Mouse (Mus musculus) hindbrain, postnatal 0 days (tissue): ENCODE data around the gene Mtfr1l. TPM values are rescaled to one million over a fixed set of nuclear protein-coding genes. Genes with fewer than 3 reads are reported as not detected.
"Not testable (repeated sequence)": the region's sequence is repeated elsewhere in the genome, so short reads cannot be mapped to it uniquely, and the experiment has no call there.

Experiments used
- ATAC-seq: fragments of 200-750 bp; cut with Nextera tagmentation; 2 replicates; pipeline ENCODE4 v1.8.0; 2017; ENCODE audit warnings: mild to moderate bottlenecking, moderate TSS enrichment, moderate library complexity
- DNase-seq: peaks from one replicate; pipeline ENCODE4 v3.0.0-alpha.2; 2015; ENCODE audit warnings: low spot score
- H3K27ac ChIP-seq: fragments of 300-500 bp; sonication (generic); 2 replicates; pipeline ENCODE4 v1.5.1; 2014; ENCODE audit warnings: mild to moderate bottlenecking
- H3K27me3 ChIP-seq: fragments of 300-500 bp; sonication (generic); 2 replicates; pipeline ENCODE4 v1.6.1; 2014; ENCODE audit warnings: low read length, mixed read lengths; ENCODE audit not compliant: insufficient read depth
- H3K36me3 ChIP-seq: fragments of 300-500 bp; sonication (generic); 2 replicates; pipeline ENCODE4 v1.6.1; 2014; ENCODE audit warnings: low read length, mixed read lengths; ENCODE audit not compliant: insufficient read depth
- H3K4me1 ChIP-seq: fragments of 300-500 bp; sonication (generic); 2 replicates; pipeline ENCODE4 v1.6.1; 2014; ENCODE audit warnings: antibody characterized with exemption, low read length, mixed read lengths; ENCODE audit not compliant: insufficient read depth
- H3K4me2 ChIP-seq: fragments of 300-500 bp; sonication (generic); 2 replicates; pipeline ENCODE4 v1.6.1; 2014; ENCODE audit warnings: low read depth, mild to moderate bottlenecking, low read length, moderate library complexity, mixed read lengths
- H3K4me3 ChIP-seq: fragments of 300-500 bp; sonication (generic); 2 replicates; pipeline ENCODE4 v1.5.1; 2014; ENCODE audit warnings: low read length
- H3K9ac ChIP-seq: fragments of 300-500 bp; sonication (generic); replicated peaks from 2 replicates; pipeline ENCODE4 v1.6.1; 2014; ENCODE audit warnings: mild to moderate bottlenecking, low read length, moderate library complexity, mixed read lengths
- H3K9me3 ChIP-seq: fragments of 300-500 bp; sonication (generic); 2 replicates; pipeline ENCODE4 v1.6.1; 2016; ENCODE audit warnings: low read length, mixed read lengths
- CTCF ChIP-seq: IDR thresholded peaks from 2 replicates; pipeline ENCODE4 v1.5.1; 2016; ENCODE audit warnings: antibody characterized with exemption, control low read depth, low read depth
- WGBS: fragments of 180-500 bp; shearing (Covaris S2); extraction: QIAGEN DNeasy Blood & Tissue Kit; methylation state at CpG from one replicate; pipeline ENCODE4 v1.1.7; 2014; 5-methylcytosine and 5-hydroxymethylcytosine counted together
- polyA plus RNA-seq: library from polyadenylated mRNA; unstranded; fragments of >200 nt; fragmentation: Nextera tagmentation; extraction: Ambion mirVana; gene quantifications from 2 replicates; pipeline ENCODE4 v1.2.1, GENCODE M21; 2015
- total RNA-seq: library from RNA; depleted of rRNA; stranded (reverse); fragments of >200 nt; gene quantifications from 2 replicates; pipeline ENCODE4 v1.2.3, GENCODE M21; 2014

Gene Mtfr1l
- total and polyA plus RNA-seq, 2 experiments from 2014 or later = 133 to 182 TPM

GRCm38 (mm10) chr4:134494780-134495545 is 40.2 kb downstream of the Mtfr1l start:
- DNase-seq = no peak
- H3K4me3 ChIP-seq = no peak overlapping the region
- TF ChIP-seq CTCF = no peak
- H3K9me3 ChIP-seq = no peaks in the 10 kb centered on the region
- WGBS = 57% methylated on average over 16 of the region's 16 CpGs
- ATAC-seq = no peak
- H3K27me3 ChIP-seq = no peaks in the 10 kb centered on the region
- no peaks in the 10 kb centered on the region for H3K36me3 ChIP-seq
- no peak overlapping the region for H3K9ac ChIP-seq
- H3K27ac ChIP-seq = peak overlapping the region; percentile 87; the same call in 1 of the 2 replicates
- peaks cover 22% of the 10 kb centered on the region; the same call in 1 of the 2 replicates for H3K4me1 ChIP-seq
- no peak overlapping the region for H3K4me2 ChIP-seq

- not testable (repeated sequence) for H3K4me2 ChIP-seq, H3K36me3 ChIP-seq, H3K9me3 ChIP-seq, H3K4me3 ChIP-seq, H3K27me3 ChIP-seq, ATAC-seq, H3K27ac ChIP-seq, DNase-seq, H3K9ac ChIP-seq
- 93% methylated on average over 6 of the region's 6 CpGs for WGBS
- peaks cover 22% of the 10 kb centered on the region; the same call in 1 of the 2 replicates for H3K4me1 ChIP-seq
Measured at GRCm38 (mm10) chr4:134494161-134494560, 41.0 kb downstream of the Mtfr1l start.

- DNase-seq = no peak
Measured at GRCm38 (mm10) chr4:134491716-134492115, 43.5 kb downstream of the Mtfr1l start.

DNA sequence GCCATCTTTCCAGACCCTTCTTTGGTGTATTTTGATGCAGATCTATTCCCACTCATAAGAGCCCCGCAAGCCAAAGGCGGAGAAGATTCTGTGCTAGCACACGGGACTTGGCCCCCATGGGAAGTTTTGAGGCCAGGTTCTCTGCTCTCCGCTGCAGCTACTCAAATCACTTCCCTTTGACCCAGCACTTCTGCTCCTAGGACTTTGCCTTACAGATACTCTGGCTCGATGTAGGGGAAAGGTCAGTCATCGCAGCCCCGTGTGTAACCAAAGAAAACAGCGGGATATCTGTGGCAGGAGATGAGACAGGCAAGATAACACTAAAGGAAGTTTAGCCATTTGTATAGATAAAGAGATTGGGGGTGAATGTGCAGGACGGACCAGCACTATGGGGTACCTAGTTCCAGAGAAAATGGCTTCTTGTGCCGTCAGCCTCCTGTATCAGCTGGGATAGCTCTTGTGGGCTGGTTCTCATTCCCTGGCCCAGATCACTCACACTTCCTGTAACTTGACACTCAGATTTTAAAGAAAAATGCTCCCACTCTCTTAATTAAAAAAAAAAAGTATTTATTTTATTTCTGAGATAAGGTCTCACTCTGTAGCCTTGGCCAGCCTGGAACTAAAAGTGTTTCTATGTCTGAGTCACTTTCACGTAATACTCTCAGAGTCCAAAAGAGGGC is 45.1 kb downstream of the Mtfr1l start:
- no peaks in the 10 kb centered on the region for H3K36me3 ChIP-seq
- no peak overlapping the region for H3K27ac ChIP-seq
- DNase-seq = no peak
- TF ChIP-seq CTCF = no peak
- no peak overlapping the region for H3K9ac ChIP-seq
- no peak overlapping the region for H3K4me3 ChIP-seq
- peaks cover 4% of the 10 kb centered on the region; the same call in 1 of the 2 replicates for H3K4me1 ChIP-seq
- no peaks in the 10 kb centered on the region for H3K27me3 ChIP-seq
- WGBS = 82% methylated on average over 11 of the region's 11 CpGs
- H3K9me3 ChIP-seq = no peaks in the 10 kb centered on the region
- H3K4me2 ChIP-seq = no peak overlapping the region
- no peak for ATAC-seq

More at GRCm38 (mm10) chr4:134491716-134492115, 43.5 kb downstream of the Mtfr1l start:
- Histone ChIP-seq H3K9ac (no peak overlapping the region), H3K4me1 (peaks cover 15% of the 10 kb centered on the region; the same call in 1 of the 2 replicates), H3K27ac (no peak overlapping the region), H3K4me2 (no peak overlapping the region), H3K27me3 (no peaks in the 10 kb centered on the region), H3K36me3 (no peaks in the 10 kb centered on the region), H3K9me3 (no peaks in the 10 kb centered on the region), H3K4me3 (no peak overlapping the region)
- no peak for TF ChIP-seq CTCF
- 58% methylated on average over 6 of the region's 6 CpGs for WGBS
- no peak for ATAC-seq

DNA sequence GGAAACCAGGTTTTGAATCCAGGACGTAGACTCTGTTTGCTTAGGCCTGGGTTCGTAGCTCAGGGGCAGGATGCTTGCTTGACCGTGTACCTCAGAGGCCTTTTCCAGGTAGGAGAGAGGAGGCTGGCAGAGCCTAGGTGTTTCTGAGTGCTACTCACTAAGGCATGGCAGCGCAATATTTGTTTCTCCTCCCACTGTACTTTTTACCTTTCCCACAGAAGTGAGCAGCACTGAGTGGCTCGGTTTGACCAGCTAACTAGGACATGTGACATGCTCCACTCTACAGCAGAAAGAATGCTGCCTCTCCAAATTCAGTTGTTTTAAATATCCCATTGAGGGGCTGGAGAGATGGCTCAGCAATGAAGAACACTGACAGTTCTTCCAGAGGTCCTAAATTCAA is 47.0 kb downstream of the Mtfr1l start:
- no peak for ATAC-seq
- no peaks in the 10 kb centered on the region for H3K36me3 ChIP-seq
- H3K27me3 ChIP-seq = no peaks in the 10 kb centered on the region
- DNase-seq = no peak
- no peak overlapping the region for H3K27ac ChIP-seq
- H3K4me2 ChIP-seq = no peak overlapping the region
- TF ChIP-seq CTCF = no peak
- WGBS = 96% methylated on average over 5 of the region's 5 CpGs
- H3K9ac ChIP-seq = no peak overlapping the region
- H3K4me3 ChIP-seq = no peak overlapping the region
- H3K4me1 ChIP-seq = no peaks in the 10 kb centered on the region
- H3K9me3 ChIP-seq = no peaks in the 10 kb centered on the region

- H3K36me3 ChIP-seq = no peaks in the 10 kb centered on the region
- H3K27me3 ChIP-seq = no peaks in the 10 kb centered on the region
- WGBS = 89% methylated on average over 5 of the region's 5 CpGs
- no peak overlapping the region for H3K9ac ChIP-seq
- peak; percentile 39 for TF ChIP-seq CTCF
- H3K4me2 ChIP-seq = no peak overlapping the region
- ATAC-seq = no peak
- H3K9me3 ChIP-seq = no peaks in the 10 kb centered on the region
- H3K4me3 ChIP-seq = no peak overlapping the region
- H3K4me1 ChIP-seq = no peaks in the 10 kb centered on the region
- DNase-seq = no peak
- H3K27ac ChIP-seq = no peak overlapping the region
Measured at GRCm38 (mm10) chr4:134485151-134485900, 49.9 kb downstream of the Mtfr1l start.
